Mouse (Mus musculus) layer of hippocampus, adult 2 months (tissue): ENCODE results near the gene Atxn1l. TPM values are rescaled to one million over a fixed set of nuclear protein-coding genes. Genes with fewer than 3 reads are reported as not detected.
A peak's percentile ranks its signal among the peaks of the same experiment; 100 is the strongest.

ENCODE experiments used
- DNase-seq, 2 experiments: peaks; one replicate each; pipeline ENCODE4 v3.0.0; 2022; ENCODE audit warnings: low spot score in 2 of 2
- H3K27ac ChIP-seq: fragments of 200-600 bp; 2 replicates; pipeline ENCODE4 v1.8.1; 2022
- H3K4me3 ChIP-seq: fragments of 200-600 bp; 2 replicates; pipeline ENCODE4 v1.8.1; 2022; ENCODE audit warnings: mild to moderate bottlenecking
- CTCF ChIP-seq: fragments of 200-600 bp; conservative IDR thresholded peaks from 2 replicates; pipeline ENCODE4 v1.8.1; 2022; ENCODE audit warnings: antibody characterized with exemption, mild to moderate bottlenecking, moderate library complexity
- total RNA-seq, 2 experiments: library from RNA; stranded (reverse); gene quantifications; 2 replicates each; pipeline ENCODE4 v1.2.3; 2021

Gene Atxn1l
- total RNA-seq, 2 experiments from 2014 or later: 40.1 to 44.5 TPM

- TF ChIP-seq CTCF: no peak
- DNase-seq: no peak
Observed at GRCm38 (mm10) chr8:109754696-109755095, 17.2 kb upstream of the Atxn1l start.

GRCm38 (mm10) chr8:109751731-109752485 is 14.4 kb upstream of the Atxn1l start:
- Histone ChIP-seq H3K4me3 (no peak overlapping the region), H3K27ac (no peak overlapping the region)
- no peak for DNase-seq
- no peak for TF ChIP-seq CTCF

More at GRCm38 (mm10) chr8:109754696-109755095, 17.2 kb upstream of the Atxn1l start:
- Histone ChIP-seq H3K27ac (no peak overlapping the region), H3K4me3 (no peak overlapping the region)

- H3K27ac ChIP-seq: no peak overlapping the region
- peak; percentile 16 for TF ChIP-seq CTCF
- no peak overlapping the region for H3K4me3 ChIP-seq
- no peak for DNase-seq
Observed at GRCm38 (mm10) chr8:109750699-109751098, 13.2 kb upstream of the Atxn1l start.

- Histone ChIP-seq H3K4me3 (no peak overlapping the region), H3K27ac (no peak overlapping the region)
- no peak for DNase-seq
- TF ChIP-seq CTCF: no peak
Observed at GRCm38 (mm10) chr8:109750274-109750673, 12.7 kb upstream of the Atxn1l start.

GRCm38 (mm10) chr8:109747468-109748199 is 10.1 kb upstream of the Atxn1l start:
- Histone ChIP-seq H3K4me3 (no peak overlapping the region), H3K27ac (no peak overlapping the region)
- no peak for DNase-seq
- TF ChIP-seq CTCF: no peak

- Histone ChIP-seq H3K27ac (peak overlapping the region; percentile 93; the same call in 1 of the 2 replicates), H3K4me3 (peak overlapping the region; percentile 67)
- DNase-seq: no peak
- TF ChIP-seq CTCF: no peak
Observed at GRCm38 (mm10) chr8:109738049-109738380, 476 bp upstream of the Atxn1l start.

- no peak for DNase-seq
- no peak for TF ChIP-seq CTCF
- H3K27ac ChIP-seq: peak overlapping the region; percentile 93
- H3K4me3 ChIP-seq: peak overlapping the region; percentile 67
Observed at GRCm38 (mm10) chr8:109736819-109737218, 720 bp downstream of the Atxn1l start.

- no peak overlapping the region for H3K4me3 ChIP-seq
- no peak for DNase-seq
- TF ChIP-seq CTCF: no peak
- no peak overlapping the region for H3K27ac ChIP-seq
Observed at GRCm38 (mm10) chr8:109734018-109734417, 3.5 kb downstream of the Atxn1l start.

GRCm38 (mm10) chr8:109731012-109731411 is 6.5 kb downstream of the Atxn1l start:
- Histone ChIP-seq H3K27ac (peak overlapping the region; percentile 84), H3K4me3 (no peak overlapping the region)
- no peak for TF ChIP-seq CTCF
- peak in 1 of 2 experiments; percentile 71 for DNase-seq

GRCm38 (mm10) chr8:109725106-109725505 is 12.4 kb downstream of the Atxn1l start:
- no peak for DNase-seq
- H3K27ac ChIP-seq: peak overlapping the region; percentile 28; the same call in 1 of the 2 replicates
- no peak for TF ChIP-seq CTCF
- H3K4me3 ChIP-seq: no peak overlapping the region

GRCm38 (mm10) chr8:109714961-109715360 is 22.6 kb downstream of the Atxn1l start:
- TF ChIP-seq CTCF: no peak
- no peak for DNase-seq
- H3K27ac ChIP-seq: no peak overlapping the region
- no peak overlapping the region for H3K4me3 ChIP-seq

- DNase-seq: no peak
- Histone ChIP-seq H3K4me3 (no peak overlapping the region), H3K27ac (no peak overlapping the region)
- no peak for TF ChIP-seq CTCF
Observed at GRCm38 (mm10) chr8:109712521-109712920, 25.0 kb downstream of the Atxn1l start.

- H3K27ac ChIP-seq: no peak overlapping the region
- H3K4me3 ChIP-seq: peak overlapping the region; percentile 13; the same call in 1 of the 2 replicates
- no peak for TF ChIP-seq CTCF
- no peak for DNase-seq
Observed at GRCm38 (mm10) chr8:109707921-109708320, 29.6 kb downstream of the Atxn1l start.
